Mouse (Mus musculus): Measurements from ENCODE around the gene Itih5. TPM values are rescaled to one million over a fixed set of nuclear protein-coding genes. Genes with fewer than 3 reads are reported as not detected.

The Itih5 gene
- polyA plus RNA-seq, 1 experiment, result 77.9 TPM

GRCm38 (mm10) chr2:10300244-10300643 lies 146.9 kb downstream of the Itih5 start:
- no peak overlapping the region for H3K4me3 ChIP-seq (ENCODE audit: insufficient read depth, low read depth, low read length)
- no peaks in the 10 kb centered on the region for H3K4me1 ChIP-seq (ENCODE audit: control insufficient read depth, insufficient read depth, insufficient read length, low read length)
- H3K27ac ChIP-seq (replicated peaks; ENCODE audit: low read depth, low read length), result no peak overlapping the region

DNA sequence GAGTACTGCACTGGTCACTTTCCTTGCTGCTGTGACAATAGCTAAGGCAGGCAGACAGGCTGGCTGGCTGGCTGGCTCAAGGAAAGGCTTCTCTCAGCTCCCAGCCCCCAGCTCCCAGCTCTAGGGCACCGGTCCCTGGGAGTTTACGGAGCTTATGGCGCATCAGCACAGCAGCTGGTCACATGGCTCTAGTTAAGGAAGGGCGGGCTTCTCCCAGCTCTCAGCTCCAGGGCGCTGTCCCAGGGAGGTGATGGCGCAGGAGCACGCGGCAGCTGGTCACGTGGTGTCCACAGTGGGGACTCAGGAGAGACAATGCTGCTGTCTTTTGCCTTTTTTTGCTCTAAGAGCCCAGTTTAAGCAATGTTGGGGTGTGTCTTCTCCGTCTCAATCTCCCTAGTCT lies 147.4 kb downstream of the Itih5 start:
- no peak overlapping the region for H3K27ac ChIP-seq (replicated peaks; ENCODE audit: low read depth, low read length)
- no peak overlapping the region for H3K4me3 ChIP-seq (ENCODE audit: insufficient read depth, low read depth, low read length)
- no peaks in the 10 kb centered on the region for H3K4me1 ChIP-seq (ENCODE audit: control insufficient read depth, insufficient read depth, insufficient read length, low read length)

DNA sequence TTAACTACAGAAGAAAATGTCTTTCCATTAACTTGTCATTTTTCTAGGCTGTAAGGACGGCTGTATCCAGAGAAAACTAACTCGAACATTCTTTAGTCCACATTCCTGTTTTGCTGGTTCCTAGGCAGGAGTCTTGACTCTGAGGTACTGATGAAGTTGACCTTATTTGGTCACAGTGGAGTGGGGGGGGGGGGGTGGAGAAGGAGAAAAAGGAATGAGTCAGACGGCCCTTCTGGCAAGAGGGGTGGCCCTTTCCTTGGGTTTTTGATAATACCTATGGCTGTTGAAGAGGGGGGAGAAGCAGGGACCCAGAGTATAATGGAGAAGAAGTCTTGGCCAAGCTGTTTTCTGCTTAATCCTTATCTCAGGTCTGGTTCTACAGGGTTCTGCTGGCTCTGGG lies 148.0 kb downstream of the Itih5 start:
- H3K4me1 ChIP-seq (ENCODE audit: control insufficient read depth, insufficient read depth, insufficient read length, low read length), result no peaks in the 10 kb centered on the region
- no peak overlapping the region for H3K4me3 ChIP-seq (ENCODE audit: insufficient read depth, low read depth, low read length)
- H3K27ac ChIP-seq (replicated peaks; ENCODE audit: low read depth, low read length), result no peak overlapping the region

GRCm38 (mm10) chr2:10301997-10302396 lies 148.6 kb downstream of the Itih5 start:
- Histone ChIP-seq H3K4me3 (ENCODE audit: insufficient read depth, low read depth, low read length) (no peak overlapping the region), H3K27ac (replicated peaks; ENCODE audit: low read depth, low read length) (no peak overlapping the region), H3K4me1 (ENCODE audit: control insufficient read depth, insufficient read depth, insufficient read length, low read length) (no peaks in the 10 kb centered on the region)

- H3K4me3 ChIP-seq (ENCODE audit: insufficient read depth, low read depth, low read length), result no peak overlapping the region
- H3K27ac ChIP-seq (replicated peaks; ENCODE audit: low read depth, low read length), result no peak overlapping the region
- no peaks in the 10 kb centered on the region for H3K4me1 ChIP-seq (ENCODE audit: control insufficient read depth, insufficient read depth, insufficient read length, low read length)
Observed at GRCm38 (mm10) chr2:10304911-10305310, 151.5 kb downstream of the Itih5 start.

Other genes with a start within 250 kb of the Itih5 start
- 6.9 and 7.3 TPM in 2 replicates for gene Taf3, start 105.0 kb upstream of the Itih5 start, polyA plus RNA-seq (2012; ENCODE audit: insufficient read depth, insufficient read length, missing spikeins)
- 1,471 and 1,656 TPM in 2 replicates for gene Atp5c1, start 73.1 kb upstream of the Itih5 start, polyA plus RNA-seq (2012; ENCODE audit: insufficient read depth, insufficient read length, missing spikeins)
- 18.4 and 23.4 TPM in 2 replicates for gene Kin, start 73.0 kb upstream of the Itih5 start, polyA plus RNA-seq (2012; ENCODE audit: insufficient read depth, insufficient read length, missing spikeins)
- 0.44 and 0.58 TPM in 2 replicates for gene Itih2, start 22.2 kb upstream of the Itih5 start, polyA plus RNA-seq (2012; ENCODE audit: insufficient read depth, insufficient read length, missing spikeins)
- gene Sfmbt2, start 216.9 kb downstream of the Itih5 start, polyA plus RNA-seq (2012; ENCODE audit: insufficient read depth, insufficient read length, missing spikeins), result not detected in 2 replicates

Data from brown adipose tissue, adult 24 weeks (tissue).